Mouse (Mus musculus) Muller cell, postnatal 12 days (primary cell): Measurements from ENCODE around the gene Gm49358.

Experiments
- DNase-seq: peaks from one replicate; pipeline ENCODE4 v3.0.0-alpha.2; 2015; ENCODE audit errors: inconsistent ontology term

The Gm49358 gene

GRCm38 (mm10) chr10:86872591-86872990 is 108.8 kb downstream of the Gm49358 start:
- DNase-seq: no peak

GRCm38 (mm10) chr10:86878721-86879120 is 114.9 kb downstream of the Gm49358 start:
- no peak for DNase-seq

GRCm38 (mm10) chr10:86880071-86880806 is 116.5 kb downstream of the Gm49358 start:
- DNase-seq: peak; percentile 85

- DNase-seq: no peak
These were observed 117.7 kb downstream of the Gm49358 start for GRCm38 (mm10) chr10:86881448-86881847.
